Mouse (Mus musculus) hindbrain, embryonic 11.5 days (tissue): ENCODE data around the gene Olfr588-ps1. TPM values are rescaled to one million over a fixed set of nuclear protein-coding genes. Genes with fewer than 3 reads are reported as not detected.
"Not testable (repeated sequence)": the region's sequence is repeated elsewhere in the genome, so short reads cannot be mapped to it uniquely, and the experiment has no call there.

Experiments used
- ATAC-seq: fragments of 200-750 bp; cut with Nextera tagmentation; 2 replicates; pipeline ENCODE4 v1.8.0; 2017; ENCODE audit warnings: mild to moderate bottlenecking, moderate TSS enrichment, moderate library complexity; ENCODE audit not compliant: low FRiP score
- DNase-seq: peaks from one replicate; pipeline ENCODE4 v3.0.0-alpha.2; 2015; ENCODE audit warnings: low spot score
- H3K27ac ChIP-seq: fragments of 300-500 bp; sonication (generic); 2 replicates; pipeline ENCODE4 v1.5.1; 2014; ENCODE audit warnings: mild to moderate bottlenecking, low read depth, low read length
- H3K27me3 ChIP-seq: fragments of 300-500 bp; sonication (generic); 2 replicates; pipeline ENCODE4 v1.6.1; 2014; ENCODE audit warnings: mild to moderate bottlenecking, low read length, moderate library complexity, mixed read lengths; ENCODE audit not compliant: control insufficient read depth, insufficient read depth
- H3K36me3 ChIP-seq: fragments of 300-500 bp; sonication (generic); 2 replicates; pipeline ENCODE4 v1.6.1; 2014; ENCODE audit warnings: mild to moderate bottlenecking, low read length, moderate library complexity, mixed read lengths; ENCODE audit not compliant: control insufficient read depth, insufficient read depth
- H3K4me1 ChIP-seq: fragments of 300-500 bp; sonication (generic); replicated peaks from 2 replicates; pipeline ENCODE4 v1.6.1; 2014; ENCODE audit warnings: low read length, mixed read lengths; ENCODE audit not compliant: control insufficient read depth, insufficient read depth
- H3K4me2 ChIP-seq: fragments of 300-500 bp; sonication (generic); replicated peaks from 2 replicates; pipeline ENCODE4 v1.6.1; 2014; ENCODE audit warnings: mild to moderate bottlenecking, low read depth, low read length
- H3K4me3 ChIP-seq: fragments of 300-500 bp; sonication (generic); 2 replicates; pipeline ENCODE4 v1.5.1; 2014; ENCODE audit warnings: low read depth, low read length
- H3K9ac ChIP-seq: fragments of 300-500 bp; sonication (generic); 2 replicates; pipeline ENCODE4 v1.6.1; 2014; ENCODE audit warnings: low read depth, low read length
- H3K9me3 ChIP-seq: fragments of 300-500 bp; sonication (generic); 2 replicates; pipeline ENCODE4 v1.6.1; 2016; ENCODE audit warnings: low read length; ENCODE audit not compliant: control insufficient read depth
- WGBS: fragments of 180-500 bp; shearing (Covaris S2); extraction: QIAGEN DNeasy Blood & Tissue Kit; methylation state at CpG from one replicate; pipeline ENCODE4 v1.1.7; 2014; 5-methylcytosine and 5-hydroxymethylcytosine counted together
- polyA plus RNA-seq: library from polyadenylated mRNA; unstranded; fragments of >200 nt; fragmentation: Nextera tagmentation; extraction: Ambion mirVana; gene quantifications from 2 replicates; pipeline ENCODE4 v1.2.1, GENCODE M21; 2014

Olfr588-ps1 gene
- not detected in 2 replicates for polyA plus RNA-seq

DNA sequence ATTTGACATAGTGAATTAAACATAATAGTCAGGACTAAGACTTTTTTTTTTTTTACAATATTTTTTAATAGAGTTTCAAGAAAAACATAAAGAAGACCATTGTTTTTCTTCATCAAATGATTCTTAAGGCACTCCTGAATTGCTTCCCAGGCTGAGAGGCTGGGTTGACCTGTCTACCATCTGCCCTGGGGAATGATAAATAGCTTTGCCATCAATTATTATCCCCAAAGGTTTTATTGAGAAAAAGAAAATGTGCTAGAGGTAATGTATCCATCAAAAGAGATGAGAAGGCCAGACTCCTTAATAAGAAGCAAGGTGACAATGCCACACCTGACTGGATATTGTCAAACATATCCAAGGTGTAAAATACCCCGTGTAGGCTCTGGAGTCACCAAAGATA, at the start of gene Olfr588-ps1:
TSS of gene Olfr588-ps1 (plus strand) at position 301 of the 400 bp plus-strand sequence.
- no peak for DNase-seq
- Histone ChIP-seq H3K36me3 (no peaks in the 10 kb centered on the region), H3K9me3 (no peaks in the 10 kb centered on the region), H3K27me3 (no peaks in the 10 kb centered on the region), H3K9ac (no peak within 1 kb of the TSS), H3K27ac (no peak within 1 kb of the TSS), H3K4me3 (no peak within 1 kb of the TSS), H3K4me2 (no peak within 1 kb of the TSS), H3K4me1 (no peaks in the 10 kb centered on the region)
- 86% methylated on average over 1 of the region's 1 CpGs for WGBS
- ATAC-seq: no peak

DNA sequence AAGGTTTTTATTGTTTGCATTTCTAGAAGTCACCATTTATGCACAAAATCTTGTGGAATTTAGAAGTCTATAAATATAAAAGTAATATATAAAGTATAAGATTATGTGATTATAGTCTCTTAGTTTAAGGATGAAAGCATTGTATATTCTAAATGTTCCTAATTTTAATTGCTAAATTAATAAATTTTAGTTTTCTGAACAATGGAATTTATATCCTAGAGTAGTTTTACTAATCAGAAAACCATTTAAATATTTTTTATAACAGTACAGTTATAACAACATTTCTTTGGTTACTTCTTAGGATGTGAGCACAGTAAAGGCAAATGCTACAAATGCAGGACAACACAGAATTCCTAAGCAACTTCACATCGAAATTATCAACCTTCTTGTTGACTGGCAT, 43.3 kb upstream of the Olfr588-ps1 start, which contains the start of gene Olfr585:
TSS of gene Olfr585 (plus strand) at position 301 of the 400 bp plus-strand sequence.
- no peak within 1 kb of the TSS for H3K4me3 ChIP-seq
- no peak for ATAC-seq
- no peak within 1 kb of the TSS for H3K9ac ChIP-seq
- no peak within 1 kb of the TSS for H3K4me2 ChIP-seq
- H3K9me3 ChIP-seq: no peaks in the 10 kb centered on the region
- DNase-seq: no peak
- no peaks in the 10 kb centered on the region for H3K4me1 ChIP-seq
- no peaks in the 10 kb centered on the region for H3K27me3 ChIP-seq
- no peaks in the 10 kb centered on the region for H3K36me3 ChIP-seq
- no peak within 1 kb of the TSS for H3K27ac ChIP-seq
- 83% methylated on average over 1 of the region's 1 CpGs for WGBS

DNA sequence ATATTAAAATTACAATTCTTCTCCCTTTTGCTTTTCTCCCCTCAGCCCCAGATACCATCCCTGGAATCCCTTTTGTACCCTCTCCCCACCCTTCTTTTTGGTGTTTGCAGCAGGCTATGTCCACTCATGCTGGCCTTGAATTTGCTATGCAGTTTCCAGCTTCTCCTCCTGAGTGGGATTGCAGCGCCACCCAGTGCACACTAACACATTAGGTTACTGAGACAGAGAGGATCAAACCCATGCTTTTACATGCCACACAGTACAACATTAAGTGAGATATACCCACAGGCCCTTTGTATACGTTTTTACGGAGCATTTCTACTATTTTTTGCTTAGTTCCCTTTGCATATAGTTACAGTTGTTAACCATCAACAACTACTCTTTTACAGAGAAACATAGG, 21.3 kb upstream of the Olfr588-ps1 start:
- no peaks in the 10 kb centered on the region for H3K27me3 ChIP-seq
- no peak overlapping the region for H3K27ac ChIP-seq
- no peaks in the 10 kb centered on the region for H3K9me3 ChIP-seq
- WGBS: 48% methylated on average over 3 of the region's 3 CpGs
- no peak overlapping the region for H3K9ac ChIP-seq
- ATAC-seq: no peak
- no peaks in the 10 kb centered on the region for H3K36me3 ChIP-seq
- H3K4me3 ChIP-seq: no peak overlapping the region
- DNase-seq: peak; percentile 4
- no peak overlapping the region for H3K4me2 ChIP-seq
- H3K4me1 ChIP-seq: no peaks in the 10 kb centered on the region

DNA sequence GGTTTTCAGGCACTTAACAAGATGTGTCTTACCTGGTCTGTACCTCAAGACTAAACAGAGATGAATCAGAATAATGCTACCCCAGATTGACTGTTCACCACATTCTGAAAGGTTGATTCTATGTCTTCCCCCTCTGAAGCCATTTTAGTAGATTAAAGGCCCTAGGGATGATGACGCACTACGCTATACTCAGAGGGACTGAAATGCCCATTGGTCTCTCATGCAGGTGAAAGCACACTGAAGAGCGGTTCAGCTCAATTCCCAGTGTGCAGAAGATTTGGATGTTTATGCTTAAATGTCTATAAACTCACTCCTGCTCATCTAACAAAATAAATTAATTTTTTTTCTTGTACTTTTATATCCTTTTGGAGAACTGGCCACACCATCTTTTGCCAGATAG, 15.1 kb upstream of the Olfr588-ps1 start, which contains the start of gene Olfr586:
TSS of gene Olfr586 (minus strand) at position 101 of the 400 bp plus-strand sequence.
- H3K36me3 ChIP-seq: no peaks in the 10 kb centered on the region
- no peak within 1 kb of the TSS for H3K27ac ChIP-seq
- ATAC-seq: no peak
- H3K9ac ChIP-seq: no peak within 1 kb of the TSS
- DNase-seq: no peak
- H3K9me3 ChIP-seq: no peaks in the 10 kb centered on the region
- WGBS: 91% methylated on average over 3 of the region's 3 CpGs
- no peak within 1 kb of the TSS for H3K4me3 ChIP-seq
- no peaks in the 10 kb centered on the region for H3K27me3 ChIP-seq
- H3K4me2 ChIP-seq: no peak within 1 kb of the TSS
- no peaks in the 10 kb centered on the region for H3K4me1 ChIP-seq

DNA sequence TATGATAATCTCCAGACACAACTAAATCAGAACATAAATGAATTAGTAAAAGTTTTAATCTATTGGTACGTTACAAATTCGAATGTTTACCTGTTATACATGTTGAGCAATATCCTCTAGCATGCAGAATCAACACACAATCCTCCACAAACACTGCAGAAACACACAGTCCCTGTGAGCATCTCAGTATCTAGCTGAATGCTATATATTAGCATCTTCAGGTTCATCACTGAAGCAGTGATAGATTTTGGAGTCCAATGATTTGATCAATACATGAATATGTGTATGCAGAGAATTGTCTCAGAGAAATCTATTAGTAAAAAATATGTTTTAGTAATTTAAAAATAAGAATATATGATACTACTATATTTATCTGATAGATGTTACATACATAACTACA, 15.6 kb downstream of the Olfr588-ps1 start, which contains the start of gene Olfr589:
TSS of gene Olfr589 (minus strand) at position 101 of the 400 bp plus-strand sequence.
- no peak for DNase-seq
- H3K4me1 ChIP-seq: no peaks in the 10 kb centered on the region
- 76% methylated on average over 2 of the region's 2 CpGs for WGBS
- H3K27me3 ChIP-seq: no peaks in the 10 kb centered on the region
- H3K4me2 ChIP-seq: no peak within 1 kb of the TSS
- H3K4me3 ChIP-seq: no peak within 1 kb of the TSS
- ATAC-seq: no peak
- H3K9ac ChIP-seq: no peak within 1 kb of the TSS
- H3K27ac ChIP-seq: no peak within 1 kb of the TSS
- no peaks in the 10 kb centered on the region for H3K9me3 ChIP-seq
- H3K36me3 ChIP-seq: no peaks in the 10 kb centered on the region

DNA sequence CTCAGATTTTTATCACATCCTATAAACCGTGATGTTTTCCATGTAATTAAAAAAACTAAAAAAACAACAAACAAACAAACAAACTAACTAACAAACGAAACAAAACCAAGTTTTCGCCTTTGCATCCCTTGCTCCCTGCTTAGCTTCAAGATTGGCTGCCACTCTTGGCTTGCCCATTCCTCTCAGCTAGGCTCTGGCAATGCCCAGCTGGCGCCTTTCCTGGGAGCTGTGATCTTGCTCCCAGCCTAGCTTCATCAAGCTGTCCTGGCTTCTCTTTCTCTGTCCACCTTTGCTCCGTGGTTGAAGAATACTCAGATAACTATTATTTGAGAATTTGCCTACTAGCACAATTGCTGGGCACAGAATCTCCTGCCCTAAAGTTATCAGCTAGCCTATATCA, 29.0 kb downstream of the Olfr588-ps1 start:
- WGBS: 82% methylated on average over 5 of the region's 5 CpGs
- H3K4me2 ChIP-seq: no peak overlapping the region
- H3K9me3 ChIP-seq: no peaks in the 10 kb centered on the region
- ATAC-seq (no peak), DNase-seq (no peak)
- no peak overlapping the region for H3K27ac ChIP-seq
- H3K36me3 ChIP-seq: no peaks in the 10 kb centered on the region
- H3K4me3 ChIP-seq: no peak overlapping the region
- no peaks in the 10 kb centered on the region for H3K4me1 ChIP-seq
- H3K9ac ChIP-seq: no peak overlapping the region
- no peaks in the 10 kb centered on the region for H3K27me3 ChIP-seq

DNA sequence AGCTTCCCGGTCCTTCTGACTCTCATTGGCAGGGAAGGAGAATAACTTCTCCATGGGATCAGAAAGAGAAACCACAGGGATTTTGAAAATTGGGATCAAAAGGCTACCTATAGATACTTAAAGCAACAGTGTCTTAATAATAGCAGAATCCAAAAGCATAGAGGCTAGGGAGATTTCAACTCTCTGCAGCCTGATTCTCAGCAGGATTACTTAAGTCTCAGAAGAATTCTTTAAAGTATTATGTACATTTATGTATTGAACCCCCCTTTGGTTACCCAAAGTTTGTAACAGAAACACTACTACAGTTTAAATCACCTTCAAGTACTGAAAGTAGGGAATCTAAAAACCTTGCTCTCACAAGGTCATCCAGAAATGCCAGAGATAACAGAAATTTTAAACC, 37.6 kb downstream of the Olfr588-ps1 start, which contains the start of gene Olfr591:
TSS of gene Olfr591 (minus strand) at position 101 of the 400 bp plus-strand sequence.
- WGBS: 84% methylated on average over 1 of the region's 1 CpGs
- H3K9me3 ChIP-seq: no peaks in the 10 kb centered on the region
- H3K9ac ChIP-seq: no peak within 1 kb of the TSS
- no peak within 1 kb of the TSS for H3K4me3 ChIP-seq
- DNase-seq (no peak), ATAC-seq (no peak)
- H3K4me2 ChIP-seq: no peak within 1 kb of the TSS
- no peak within 1 kb of the TSS for H3K27ac ChIP-seq
- H3K27me3 ChIP-seq: no peaks in the 10 kb centered on the region
- no peaks in the 10 kb centered on the region for H3K4me1 ChIP-seq
- H3K36me3 ChIP-seq: no peaks in the 10 kb centered on the region

DNA sequence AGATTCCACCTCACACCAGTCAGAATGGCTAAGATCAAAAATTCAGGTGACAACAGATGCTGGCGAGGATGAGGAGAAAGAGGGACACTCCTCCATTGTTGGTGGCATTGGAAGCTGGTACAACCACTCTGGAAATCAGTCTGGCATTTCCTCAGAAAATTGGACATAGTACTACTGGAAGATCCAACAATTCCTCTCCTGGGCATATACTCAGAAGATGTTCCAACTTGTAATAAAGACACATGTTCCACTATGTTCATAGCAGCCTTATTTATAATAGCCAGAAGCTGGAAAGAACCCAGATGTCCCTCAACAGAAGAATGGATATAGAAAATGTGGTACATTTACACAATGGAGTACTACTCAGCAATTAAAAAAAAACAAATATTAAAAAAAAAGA, 43.8 kb downstream of the Olfr588-ps1 start, which contains the start of gene Olfr592:
TSS of gene Olfr592 (plus strand) at position 301 of the 400 bp plus-strand sequence.
- not testable (repeated sequence) for H3K27ac ChIP-seq, H3K4me2 ChIP-seq, H3K9ac ChIP-seq, H3K4me1 ChIP-seq, DNase-seq, H3K27me3 ChIP-seq, H3K9me3 ChIP-seq, H3K4me3 ChIP-seq, ATAC-seq, H3K36me3 ChIP-seq
- WGBS: 94% methylated on average over 1 of the region's 1 CpGs
